Mouse (Mus musculus): ENCODE results near the gene Gm8251. TPM values are rescaled to one million over a fixed set of nuclear protein-coding genes. Genes with fewer than 3 reads are reported as not detected.

The Gm8251 gene
- 0.14 and 0.15 TPM in 2 replicates for polyA plus RNA-seq (2014; fragmentation: Nextera tagmentation; extraction: Ambion mirVana)

DNA sequence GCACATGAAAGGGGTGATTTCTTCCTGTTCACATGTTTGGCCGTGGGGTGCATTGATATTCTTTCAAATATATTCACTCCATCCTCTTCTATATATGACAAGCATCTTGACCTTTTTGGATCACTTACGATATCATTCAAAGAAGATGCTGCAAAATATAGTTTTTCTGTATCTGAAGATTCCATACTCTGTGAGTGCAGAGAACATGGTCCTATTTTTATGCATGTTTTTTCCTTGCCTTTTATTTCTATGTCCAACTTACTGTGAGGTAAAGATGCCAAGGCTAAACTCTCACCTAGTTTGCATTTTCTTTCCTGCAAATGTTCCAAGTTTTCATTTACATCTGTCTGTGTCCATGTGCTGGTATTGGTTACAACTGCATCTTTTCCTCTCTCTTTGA lies at the start of gene Gm8251:
Gene Gm8251 (minus strand): TSS at position 101 of the 400 bp plus-strand sequence.
- Histone ChIP-seq H3K9me3 (ENCODE audit: low read depth, low read length) (no peaks in the 10 kb centered on the region), H3K27me3 (ENCODE audit: insufficient read depth, low read length) (no peaks in the 10 kb centered on the region), H3K27ac (ENCODE audit: low read depth) (no peak within 1 kb of the TSS), H3K9ac (no peak within 1 kb of the TSS), H3K4me2 (no peak within 1 kb of the TSS), H3K4me1 (ENCODE audit: insufficient read depth) (no peaks in the 10 kb centered on the region), H3K36me3 (ENCODE audit: insufficient read depth) (no peaks in the 10 kb centered on the region), H3K4me3 (ENCODE audit: low read depth, low read length) (no peak within 1 kb of the TSS)
- TF ChIP-seq CTCF (IDR thresholded peaks at IDR 0.05; ENCODE audit: low read depth) = no peak
- ATAC-seq (ENCODE audit: insufficient read depth) (no peak), DNase-seq (no peak)
- WGBS = 91% methylated on average over 2 of the region's 2 CpGs

DNA sequence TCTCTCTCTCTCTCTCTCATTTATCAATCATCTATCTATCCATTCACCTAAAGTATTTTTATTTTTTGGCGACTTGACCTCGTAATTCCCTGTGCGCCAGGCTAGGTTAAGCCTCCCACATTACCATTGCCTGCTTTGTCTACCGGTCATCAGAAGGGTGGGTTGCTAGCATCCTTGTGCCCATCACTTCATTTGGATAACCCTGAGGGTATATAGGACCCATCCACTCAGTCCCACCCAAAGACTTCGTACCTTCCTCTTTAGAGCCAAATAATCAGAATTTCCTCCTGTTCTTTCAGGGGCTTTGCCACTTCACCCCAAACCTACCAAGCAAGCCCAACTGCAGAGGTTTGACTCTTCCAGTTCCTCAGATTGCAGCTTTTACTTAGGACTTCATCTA lies 41.2 kb upstream of the Gm8251 start:
- Histone ChIP-seq H3K9ac (peak overlapping the region; percentile 79; the same call in 1 of the 2 replicates), H3K27ac (ENCODE audit: low read depth) (0 out of 2 replicates have a peak overlapping the region, but pooled peaks have one; percentile 69), H3K4me3 (ENCODE audit: low read depth, low read length) (peak overlapping the region; percentile 80), H3K4me1 (ENCODE audit: insufficient read depth) (no peaks in the 10 kb centered on the region), H3K36me3 (ENCODE audit: insufficient read depth) (peaks cover 21% of the 10 kb centered on the region), H3K9me3 (ENCODE audit: low read depth, low read length) (no peaks in the 10 kb centered on the region), H3K27me3 (ENCODE audit: insufficient read depth, low read length) (no peaks in the 10 kb centered on the region), H3K4me2 (peak overlapping the region; percentile 74)
- TF ChIP-seq CTCF (IDR thresholded peaks at IDR 0.05; ENCODE audit: low read depth) = no peak
- DNase-seq (peak; percentile 25), ATAC-seq (ENCODE audit: insufficient read depth) (0 out of 2 replicates have a peak, but pooled peaks have one; percentile 19)
- WGBS = 15% methylated on average over 5 of the region's 5 CpGs

DNA sequence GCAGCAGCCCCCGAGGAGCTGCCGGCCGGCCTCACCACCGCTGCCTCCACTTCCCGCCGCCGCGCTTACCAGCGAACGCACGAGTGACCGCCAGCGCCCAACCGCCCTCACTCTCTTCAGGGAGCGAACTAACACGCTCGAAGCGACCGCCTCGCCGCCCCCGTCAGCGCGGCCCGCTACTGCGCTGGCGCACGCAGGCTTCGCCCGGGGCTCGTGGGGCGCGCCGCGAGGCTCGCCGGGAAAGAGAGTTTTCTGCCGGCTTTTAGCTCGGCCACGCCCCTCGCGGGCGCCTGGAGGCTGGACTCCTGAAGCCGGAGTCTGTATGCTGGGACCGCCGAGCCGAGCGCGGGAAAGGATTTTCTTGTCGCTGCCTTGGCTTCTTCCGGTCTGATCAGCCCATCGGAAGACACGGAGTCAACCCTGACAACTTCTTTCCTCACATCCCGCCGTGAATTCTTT lies 40.6 kb upstream of the Gm8251 start, which contains the start of gene Tex30:
Gene Tex30 (minus strand): TSS at position 183 of the 459 bp plus-strand sequence.
- ATAC-seq (ENCODE audit: insufficient read depth) = peak; percentile 98

GRCm38 (mm10) chr1:44101448-44102225 lies 39.9 kb upstream of the Gm8251 start:
- Histone ChIP-seq H3K9ac (peak overlapping the region; percentile 79), H3K27ac (ENCODE audit: low read depth) (peak overlapping the region; percentile 93), H3K4me2 (peak overlapping the region; percentile 74), H3K4me1 (ENCODE audit: insufficient read depth) (no peaks in the 10 kb centered on the region), H3K27me3 (ENCODE audit: insufficient read depth, low read length) (no peaks in the 10 kb centered on the region), H3K9me3 (ENCODE audit: low read depth, low read length) (no peaks in the 10 kb centered on the region), H3K36me3 (ENCODE audit: insufficient read depth) (peaks cover 19% of the 10 kb centered on the region), H3K4me3 (ENCODE audit: low read depth, low read length) (peak overlapping the region; percentile 80)
- DNase-seq (peak; percentile 61), ATAC-seq (ENCODE audit: insufficient read depth) (peak; percentile 80)
- no peak for TF ChIP-seq CTCF (IDR thresholded peaks at IDR 0.05; ENCODE audit: low read depth)
- under 1% methylated on average over 55 of the region's 55 CpGs for WGBS

More for the DNA sequence above, 40.6 kb upstream of the Gm8251 start, which contains the start of gene Tex30:
- Histone ChIP-seq H3K4me2 (peak within 1 kb of the TSS; percentile 74), H3K4me3 (ENCODE audit: low read depth, low read length) (peak within 1 kb of the TSS; percentile 80), H3K9ac (peak within 1 kb of the TSS; percentile 79), H3K27me3 (ENCODE audit: insufficient read depth, low read length) (no peaks in the 10 kb centered on the region), H3K36me3 (ENCODE audit: insufficient read depth) (peaks cover 20% of the 10 kb centered on the region), H3K27ac (ENCODE audit: low read depth) (peak within 1 kb of the TSS; percentile 93), H3K4me1 (ENCODE audit: insufficient read depth) (no peaks in the 10 kb centered on the region), H3K9me3 (ENCODE audit: low read depth, low read length) (no peaks in the 10 kb centered on the region)
- TF ChIP-seq CTCF (IDR thresholded peaks at IDR 0.05; ENCODE audit: low read depth) = no peak
- DNase-seq = peak; percentile 99
- under 1% methylated on average over 55 of the region's 55 CpGs for WGBS

DNA sequence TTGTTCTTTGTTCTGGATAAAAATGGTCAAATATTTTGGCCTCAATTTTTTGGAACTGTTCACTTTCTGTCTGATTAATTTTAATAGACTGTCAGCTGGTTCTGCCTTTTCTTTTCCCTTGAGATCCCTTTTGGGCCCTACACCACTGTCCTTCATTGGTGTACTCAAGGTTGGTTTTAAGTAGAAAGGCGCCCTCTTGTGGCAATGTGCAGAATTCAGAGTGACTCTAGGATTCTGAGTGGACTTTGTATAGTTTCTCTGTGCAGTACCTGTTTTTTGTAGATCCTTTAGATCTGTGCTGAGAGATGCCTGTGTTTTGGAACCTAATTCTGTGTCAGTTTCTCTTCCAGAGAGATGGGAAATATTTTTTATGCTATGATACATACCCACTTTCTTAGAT lies 2.9 kb upstream of the Gm8251 start:
- Histone ChIP-seq H3K27ac (ENCODE audit: low read depth) (no peak overlapping the region), H3K36me3 (ENCODE audit: insufficient read depth) (no peaks in the 10 kb centered on the region), H3K4me2 (no peak overlapping the region), H3K4me3 (ENCODE audit: low read depth, low read length) (no peak overlapping the region), H3K4me1 (ENCODE audit: insufficient read depth) (no peaks in the 10 kb centered on the region), H3K9me3 (ENCODE audit: low read depth, low read length) (no peaks in the 10 kb centered on the region), H3K9ac (no peak overlapping the region), H3K27me3 (ENCODE audit: insufficient read depth, low read length) (no peaks in the 10 kb centered on the region)
- WGBS = 0% methylated on average over 1 of the region's 1 CpGs
- DNase-seq (peak; percentile 77), ATAC-seq (ENCODE audit: insufficient read depth) (no peak)
- TF ChIP-seq CTCF (IDR thresholded peaks at IDR 0.05; ENCODE audit: low read depth) = peak; percentile 63

DNA sequence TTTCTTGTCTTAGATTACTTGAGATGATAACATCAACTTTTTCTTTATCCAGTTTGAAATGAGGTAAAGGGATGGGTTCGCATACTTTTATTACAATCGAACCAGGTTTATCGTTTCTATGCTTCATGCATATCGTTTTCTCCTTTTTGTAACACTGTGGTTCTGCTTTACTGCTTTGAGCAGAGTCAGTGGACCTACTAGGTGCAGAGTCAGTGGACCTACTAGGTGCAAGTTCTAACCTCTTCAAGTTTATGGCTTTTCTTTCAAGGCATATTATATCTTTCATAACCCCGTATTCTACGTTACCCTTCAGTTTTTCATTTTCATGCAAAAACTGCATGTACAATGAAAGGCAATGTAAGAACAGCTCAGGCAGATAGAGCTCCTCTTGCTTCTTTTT lies 1.7 kb upstream of the Gm8251 start:
- H3K4me3 ChIP-seq (ENCODE audit: low read depth, low read length) = no peak overlapping the region
- H3K27me3 ChIP-seq (ENCODE audit: insufficient read depth, low read length) = no peaks in the 10 kb centered on the region
- 88% methylated on average over 6 of the region's 6 CpGs for WGBS

DNA sequence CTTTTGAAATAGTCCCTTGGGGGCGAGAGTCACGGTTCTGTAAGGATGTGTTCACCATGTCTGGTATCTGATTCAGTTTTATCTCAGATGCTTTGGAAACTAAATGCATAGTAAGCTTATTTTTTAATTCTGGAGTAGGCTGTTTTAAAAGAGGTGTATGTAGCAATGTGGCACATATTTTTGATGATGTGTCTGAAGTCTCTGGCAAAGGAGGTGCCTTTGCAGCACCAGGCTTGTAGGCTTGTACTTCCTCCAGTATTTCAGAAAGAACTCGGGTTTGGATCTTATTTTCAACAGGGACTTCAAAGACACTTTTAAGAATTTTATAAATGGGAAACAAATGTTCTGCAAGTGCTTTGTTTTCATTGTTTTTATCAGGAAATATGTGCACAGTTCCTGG lies 3.9 kb downstream of the Gm8251 start:
- no peak overlapping the region for H3K27ac ChIP-seq (ENCODE audit: low read depth)
- no peaks in the 10 kb centered on the region for H3K4me1 ChIP-seq (ENCODE audit: insufficient read depth)
- H3K4me2 ChIP-seq = no peak overlapping the region
- TF ChIP-seq CTCF (IDR thresholded peaks at IDR 0.05; ENCODE audit: low read depth) = no peak
- 67% methylated on average over 3 of the region's 3 CpGs for WGBS
- no peaks in the 10 kb centered on the region for H3K9me3 ChIP-seq (ENCODE audit: low read depth, low read length)
- no peaks in the 10 kb centered on the region for H3K36me3 ChIP-seq (ENCODE audit: insufficient read depth)
- no peak overlapping the region for H3K9ac ChIP-seq
- H3K27me3 ChIP-seq (ENCODE audit: insufficient read depth, low read length) = no peaks in the 10 kb centered on the region
- no peak for DNase-seq
- ATAC-seq (ENCODE audit: insufficient read depth) = no peak
- H3K4me3 ChIP-seq (ENCODE audit: low read depth, low read length) = no peak overlapping the region

More for the DNA sequence above, 1.7 kb upstream of the Gm8251 start:
- no peaks in the 10 kb centered on the region for H3K36me3 ChIP-seq (ENCODE audit: insufficient read depth)
- no peaks in the 10 kb centered on the region for H3K9me3 ChIP-seq (ENCODE audit: low read depth, low read length)
- H3K27ac ChIP-seq (ENCODE audit: low read depth) = no peak overlapping the region
- DNase-seq (no peak), ATAC-seq (ENCODE audit: insufficient read depth) (no peak)
- no peak overlapping the region for H3K9ac ChIP-seq
- H3K4me1 ChIP-seq (ENCODE audit: insufficient read depth) = no peaks in the 10 kb centered on the region
- H3K4me2 ChIP-seq = no peak overlapping the region
- TF ChIP-seq CTCF (IDR thresholded peaks at IDR 0.05; ENCODE audit: low read depth) = no peak

Data from lung, embryonic 14.5 days (tissue).